Mouse (Mus musculus) C2C12 (cell line): ENCODE data around the gene Prickle2.

Experiments
- CTCF ChIP-seq: IDR thresholded peaks from one replicate; pipeline ENCODE4 v1.5.1; 2011; ENCODE audit not compliant: control insufficient read depth, insufficient read depth, insufficient read length
- USF1 ChIP-seq: IDR thresholded peaks from one replicate; pipeline ENCODE4 v1.6.1; 2011; ENCODE audit warnings: low read depth, mild to moderate bottlenecking, control low read depth, moderate library complexity

GRCm38 (mm10) chr6:92665530-92665989, 40.4 kb downstream of the Prickle2 start:
- TF ChIP-seq USF1: no peak
- TF ChIP-seq CTCF: no peak
